ENCODE assay signal across 7 mouse cellular contexts in the genomic region with DNA sequence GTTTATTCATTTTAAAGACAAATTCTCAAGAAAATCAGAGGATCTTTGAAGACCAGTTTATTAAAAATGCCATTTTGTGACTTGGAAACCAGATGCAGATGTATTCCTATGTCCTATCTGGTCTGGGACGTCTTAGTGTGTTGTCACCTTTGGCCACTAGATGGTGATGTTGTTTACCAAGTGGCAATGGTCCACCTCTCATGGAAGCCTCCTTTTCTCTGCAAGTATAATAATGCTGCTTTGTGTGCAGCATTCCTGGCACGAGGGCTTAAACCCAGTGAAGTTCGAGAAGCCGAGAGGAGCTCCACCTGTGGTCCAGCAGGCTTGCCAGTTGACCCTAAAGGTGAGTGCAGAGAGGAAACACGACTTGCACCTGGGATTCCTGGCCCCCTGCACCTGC. TPM values are rescaled to one million over a fixed set of nuclear protein-coding genes. Genes with fewer than 3 reads are reported as not detected.
DNase-seq lines count a peak whose midpoint lies in the region; ATAC-seq and TF ChIP-seq lines count a peak whose summit lies in the region.

No protein-coding gene starts in this region.

- peak; percentile 88 for TF ChIP-seq CTCF in lung, postnatal 0 days (IDR thresholded peaks at IDR 0.05)

- DNase-seq in NIH3T3 (ENCODE audit: low read depth): peak; percentile 79
- peak; percentile 50 for DNase-seq in c-Kit-positive CD71-negative TER-119-negative erythroid progenitor cells, embryonic 14.5 days (ENCODE audit: low read depth)
- peak; percentile 39 for DNase-seq in fibroblast of lung, adult 2 months (ENCODE audit: low read depth)
- DNase-seq in heart, postnatal 4 days: peak; percentile 84
- peak; percentile 84 for DNase-seq in layer of hippocampus, adult 11-12 months (ENCODE audit: low spot score)
- DNase-seq in lung, postnatal 0 days (ENCODE audit: low spot score): peak; percentile 80
- peak; percentile 84 for DNase-seq in retina, postnatal 1 day

- H3K27me3 ChIP-seq in lung, postnatal 0 days (replicated peaks; ENCODE audit: insufficient read depth, low read length): no peaks in the 10 kb centered on the region

- 30% methylated on average over 5 of the region's 5 CpGs for WGBS in lung, postnatal 0 days

- no peak overlapping the region for H3K4me3 ChIP-seq in lung, postnatal 0 days (ENCODE audit: low read depth, low read length)

- no peaks in the 10 kb centered on the region for H3K9me3 ChIP-seq in lung, postnatal 0 days (ENCODE audit: low read length)

- H3K4me2 ChIP-seq in lung, postnatal 0 days (replicated peaks; ENCODE audit: low read depth, low read length): no peak overlapping the region

- H3K27ac ChIP-seq in lung, postnatal 0 days (ENCODE audit: low read length): no peak overlapping the region

- no peak for ATAC-seq in lung, postnatal 0 days

- no peaks in the 10 kb centered on the region; the same call in 1 of the 2 replicates for H3K4me1 ChIP-seq in lung, postnatal 0 days (ENCODE audit: insufficient read depth, low read depth, low read length)

- no peaks in the 10 kb centered on the region; the same call in 1 of the 2 replicates for H3K36me3 ChIP-seq in lung, postnatal 0 days (ENCODE audit: insufficient read depth, low read length)

- H3K9ac ChIP-seq in lung, postnatal 0 days (replicated peaks; ENCODE audit: low read depth): no peak overlapping the region

- TF ChIP-seq EP300 in lung, postnatal 0 days (IDR thresholded peaks at IDR 0.05): no peak

RNA-seq across cellular contexts. Expression of gene Igsf6, which starts 3.5 kb away (rescaled TPM):
- under 1 TPM; 0.48 to 0.81 TPM for total RNA-seq in heart, postnatal 4 days (2021)
- polyA plus RNA-seq in lung, postnatal 0 days (2015; fragmentation: Nextera tagmentation; extraction: Ambion mirVana): 5.5 TPM in 2 replicates

RNA-seq across cellular contexts. Expression of gene Otoa, which starts 3.6 kb away (rescaled TPM):
- total RNA-seq in heart, postnatal 4 days (2021): 1 to 10 TPM; 5.0 to 5.5 TPM
- polyA plus RNA-seq in lung, postnatal 0 days (2015; fragmentation: Nextera tagmentation; extraction: Ambion mirVana): 0.04 TPM in 2 replicates

RNA-seq across cellular contexts. Expression of gene Mettl9, which starts 43.6 kb away (rescaled TPM):
- 100 to 1,000 TPM; 127 TPM for total RNA-seq in heart, postnatal 4 days (2021)
- polyA plus RNA-seq in lung, postnatal 0 days (2015; fragmentation: Nextera tagmentation; extraction: Ambion mirVana): 69.7 and 73.9 TPM in 2 replicates
